Mouse (Mus musculus) gastrocnemius, adult 18-20 months (tissue): ENCODE data around the gene Dpy19l1. TPM values are rescaled to one million over a fixed set of nuclear protein-coding genes. Genes with fewer than 3 reads are reported as not detected.

Experiments
- DNase-seq: peaks from one replicate; pipeline ENCODE4 v3.0.0; 2021; ENCODE audit warnings: low spot score
- long read RNA-seq, 2 experiments: library from polyadenylated mRNA; stranded (forward); transcript quantifications; one replicate each; pipeline ENCODE4 v2.0.0; 2021
- total RNA-seq, 2 experiments: library from RNA; stranded (reverse); gene quantifications; 2 replicates each; pipeline ENCODE4 v1.2.3; 2021

Gene Dpy19l1
- total RNA-seq, result 1 to 10 TPM; 2.9 to 3.4 TPM
- long read RNA-seq, experiment 1, full-length matches to known transcripts, result 3 of 3 reads
- long read RNA-seq, experiment 1, partial matches to known transcripts, result 0 of 3 reads
- long read RNA-seq, experiment 1, other reads (novel, unspliced or antisense), result 0 of 3 reads
- long read RNA-seq, experiment 2, full-length matches to known transcripts, result 3 of 3 reads
- long read RNA-seq, experiment 2, partial matches to known transcripts, result 0 of 3 reads
- long read RNA-seq, experiment 2, other reads (novel, unspliced or antisense), result 0 of 3 reads

DNA sequence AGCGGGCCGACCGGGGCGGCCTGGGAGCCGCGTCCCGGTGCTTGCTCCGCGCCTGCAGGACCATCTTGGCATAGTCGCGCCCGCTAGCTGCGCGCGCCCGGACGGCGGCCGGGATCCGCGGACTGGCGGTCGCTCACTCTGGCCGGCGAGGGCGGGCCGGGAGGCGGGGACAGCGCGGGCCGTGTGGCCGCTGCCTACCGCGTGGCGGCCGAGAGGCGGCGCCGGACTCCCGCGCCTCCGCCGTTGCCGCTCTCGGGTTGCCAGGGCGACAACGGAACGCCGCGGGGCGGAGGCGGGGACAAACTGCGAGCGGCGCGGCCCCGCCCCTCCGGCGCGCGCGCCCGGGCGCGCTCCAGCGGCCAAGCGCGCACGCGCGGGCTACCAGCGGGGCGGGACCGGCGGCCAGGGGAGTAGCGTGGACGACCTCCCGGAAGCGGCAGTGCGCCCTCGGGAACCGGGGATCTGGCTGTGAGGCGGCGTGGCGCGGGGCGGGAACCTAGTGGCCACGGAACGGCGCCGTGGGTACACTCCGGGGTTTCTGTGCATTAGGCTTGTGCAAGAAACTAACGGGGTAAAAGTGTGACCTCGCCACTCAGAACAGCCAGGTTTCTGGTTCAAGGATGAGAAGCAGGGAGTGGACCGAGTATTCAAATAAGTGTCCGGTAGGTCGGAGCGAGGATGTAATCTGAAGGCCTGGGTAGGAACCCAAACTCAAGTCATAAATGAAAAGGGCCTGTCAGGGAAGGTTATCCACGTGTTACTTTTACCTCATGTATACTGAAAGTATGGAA is at the start of gene Dpy19l1:
Gene Dpy19l1 (minus strand): TSS at position 74 of the 791 bp plus-strand sequence.
- DNase-seq, result peak; percentile 93

DNA sequence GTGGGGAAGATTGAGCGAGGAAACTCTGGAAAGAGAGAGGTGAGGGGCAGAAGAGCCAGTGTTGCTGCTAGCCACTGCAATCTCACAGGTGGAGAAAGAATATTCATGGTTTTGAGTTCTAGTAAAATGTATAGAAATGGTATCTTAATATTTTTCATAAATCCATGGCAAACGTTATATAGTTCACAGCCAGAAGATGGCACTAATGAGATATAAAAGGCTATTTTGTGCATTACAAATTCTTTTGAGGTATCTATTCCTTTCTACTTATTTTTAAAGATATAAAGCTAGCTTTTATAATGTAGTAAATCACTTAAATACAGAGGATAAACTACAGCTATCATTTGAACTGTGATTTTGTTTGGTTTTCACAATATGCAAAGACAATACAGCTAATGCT is 35.2 kb upstream of the Dpy19l1 start:
- no peak for DNase-seq

DNA sequence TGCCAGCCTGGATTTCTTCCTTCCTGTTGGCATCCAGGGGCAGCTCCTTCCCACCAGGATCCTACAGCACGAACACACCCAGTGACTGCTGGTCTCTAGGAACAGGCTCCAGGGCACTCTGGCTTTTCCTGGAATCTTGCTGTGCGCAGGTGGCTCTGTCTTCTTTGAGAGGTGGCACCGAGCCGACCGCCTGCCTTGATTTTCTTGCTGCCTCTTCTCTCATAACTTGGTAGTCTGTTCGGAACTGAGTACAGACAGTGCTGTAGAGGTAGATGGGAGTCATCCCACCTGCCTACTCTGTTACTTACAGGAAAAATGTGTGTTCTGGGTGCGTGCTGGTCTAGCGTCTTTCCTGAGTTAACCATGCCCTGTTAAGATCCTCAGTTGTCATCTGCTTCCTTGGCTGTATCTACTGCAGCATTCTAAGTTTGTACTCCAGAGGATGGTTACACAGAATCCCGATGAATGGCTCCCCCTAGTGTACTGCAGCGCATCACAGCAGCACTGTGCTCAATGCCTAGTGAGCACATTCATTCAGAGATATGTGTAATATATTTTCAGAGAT is 13.7 kb upstream of the Dpy19l1 start:
- DNase-seq, result peak; percentile 55

DNA sequence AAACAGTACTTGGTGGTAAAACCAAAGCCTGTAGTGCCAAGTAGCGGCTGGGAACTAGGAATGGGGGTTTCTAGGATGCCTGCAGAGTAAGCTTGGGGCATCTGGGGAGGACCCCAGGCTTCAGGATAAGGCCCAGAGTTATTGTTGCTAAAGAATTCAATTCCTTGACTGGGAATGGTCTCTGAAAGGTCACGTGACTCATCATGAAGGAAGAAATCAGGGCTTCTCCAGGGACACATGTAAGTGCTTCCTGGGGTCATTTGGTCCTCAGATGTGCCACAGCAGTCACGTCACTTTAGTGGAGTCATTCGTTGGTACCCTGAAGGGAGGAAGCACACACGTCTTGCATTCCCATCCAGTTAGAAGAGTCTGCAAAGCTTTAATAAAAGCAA is 11.1 kb upstream of the Dpy19l1 start:
- no peak for DNase-seq

DNA sequence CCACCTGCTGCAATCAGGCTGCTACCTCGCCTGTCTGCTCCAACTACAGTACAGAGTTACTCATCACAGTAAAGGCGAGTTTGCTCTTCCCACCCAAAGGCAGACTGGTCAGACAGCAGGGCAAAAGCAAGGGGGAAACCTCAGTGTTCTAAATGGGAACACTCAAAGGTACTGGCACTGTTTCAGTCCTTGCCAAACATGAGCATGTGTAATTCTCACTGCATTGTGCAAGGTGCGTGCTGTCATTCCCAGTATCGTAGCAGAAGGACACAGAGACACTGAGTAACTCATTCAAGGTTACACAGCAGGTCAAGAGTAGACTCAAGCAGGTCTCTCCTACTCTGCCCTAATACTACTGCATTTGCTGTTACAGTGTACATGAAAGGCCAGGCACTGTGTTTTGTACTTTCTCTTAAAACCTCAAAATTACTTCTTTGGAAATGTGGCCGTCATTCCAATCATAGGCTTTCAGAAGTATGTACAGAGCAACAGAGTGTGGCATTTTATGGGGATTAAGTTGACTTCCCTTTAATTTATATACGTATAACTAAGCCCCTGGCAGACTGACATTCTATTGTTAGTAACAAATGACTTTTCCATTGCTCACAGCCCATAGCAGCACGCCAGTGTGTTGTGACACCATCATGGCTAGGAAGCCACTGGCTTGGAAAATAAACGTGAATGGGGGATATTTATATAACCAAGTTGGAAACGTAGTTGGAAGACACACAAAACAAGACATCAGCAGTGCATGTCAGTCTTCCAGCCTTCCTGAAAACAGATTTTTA is 10.5 kb upstream of the Dpy19l1 start:
- no peak for DNase-seq

DNA sequence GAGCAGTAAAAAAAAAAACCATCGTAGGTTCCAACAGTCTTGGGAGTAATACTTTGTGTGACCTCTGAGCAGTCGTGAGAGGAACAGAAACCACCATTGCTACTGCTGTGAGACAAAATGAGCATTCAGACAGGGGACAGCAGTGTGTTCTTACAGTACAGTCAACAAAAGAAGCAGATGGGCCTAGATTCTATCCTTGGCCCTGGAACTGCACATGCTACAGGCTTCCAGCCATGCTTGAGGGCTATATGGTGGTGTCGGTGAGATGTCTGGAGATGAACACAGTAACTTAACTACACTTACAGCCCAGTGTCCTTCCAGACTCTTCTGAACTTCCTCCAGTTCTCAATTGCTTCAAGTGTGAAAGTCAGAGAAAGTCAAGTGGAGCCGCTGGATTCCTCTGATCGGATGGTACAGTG is 9.2 kb upstream of the Dpy19l1 start:
- no peak for DNase-seq

DNA sequence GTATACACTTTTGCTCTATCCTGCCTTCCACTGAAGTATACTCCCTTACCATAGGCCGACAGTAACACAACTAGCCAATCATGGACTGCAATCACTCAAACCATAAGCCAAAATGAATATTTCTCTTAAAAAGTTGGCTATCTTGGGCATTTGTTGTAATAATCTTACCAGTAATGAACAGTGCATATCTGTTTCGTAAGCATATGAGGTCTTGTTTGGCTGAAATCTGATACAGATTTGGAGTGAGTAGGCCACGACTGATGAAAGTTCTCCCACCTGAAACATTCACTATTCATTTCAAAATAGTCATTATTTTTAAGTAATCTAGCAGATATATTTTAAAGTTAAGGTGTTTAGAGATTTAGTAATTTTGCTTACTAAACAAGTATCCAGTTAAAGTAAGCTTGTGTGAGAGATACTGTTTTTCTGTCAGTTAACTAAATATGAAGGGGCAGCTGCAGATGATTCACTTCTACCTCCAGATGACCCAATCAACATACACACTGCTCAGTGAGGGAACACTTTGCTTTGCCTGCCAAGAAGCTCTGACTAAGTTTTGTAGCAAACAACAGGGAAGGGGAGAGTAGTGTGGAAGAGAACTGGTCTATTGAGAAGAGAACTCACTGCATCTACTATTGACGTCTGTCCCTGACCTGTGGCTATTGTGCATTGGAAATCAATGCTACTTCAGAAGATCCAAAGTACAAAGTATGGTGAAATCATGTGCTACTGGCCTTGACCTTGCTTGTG is 8.6 kb upstream of the Dpy19l1 start:
- DNase-seq, result no peak

DNA sequence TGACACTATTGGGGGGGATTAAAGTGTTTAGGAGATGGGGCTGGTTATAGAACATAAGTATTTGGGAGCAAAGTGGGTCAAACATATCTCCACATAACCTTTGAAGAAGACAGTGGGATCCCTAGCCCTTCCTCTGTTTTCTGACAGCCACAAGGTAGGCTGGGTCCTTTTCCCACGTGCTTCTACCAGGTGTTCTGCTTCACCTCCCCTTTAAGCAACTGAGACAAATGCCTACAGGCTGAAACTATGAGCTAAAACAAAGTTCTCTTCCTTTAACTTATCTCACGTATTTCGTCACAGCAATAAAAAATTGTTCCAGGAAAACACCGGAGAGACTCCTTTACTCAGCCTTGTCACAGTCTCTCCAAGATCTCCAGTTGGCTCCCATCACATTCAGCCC is 5.9 kb upstream of the Dpy19l1 start:
- no peak for DNase-seq

DNA sequence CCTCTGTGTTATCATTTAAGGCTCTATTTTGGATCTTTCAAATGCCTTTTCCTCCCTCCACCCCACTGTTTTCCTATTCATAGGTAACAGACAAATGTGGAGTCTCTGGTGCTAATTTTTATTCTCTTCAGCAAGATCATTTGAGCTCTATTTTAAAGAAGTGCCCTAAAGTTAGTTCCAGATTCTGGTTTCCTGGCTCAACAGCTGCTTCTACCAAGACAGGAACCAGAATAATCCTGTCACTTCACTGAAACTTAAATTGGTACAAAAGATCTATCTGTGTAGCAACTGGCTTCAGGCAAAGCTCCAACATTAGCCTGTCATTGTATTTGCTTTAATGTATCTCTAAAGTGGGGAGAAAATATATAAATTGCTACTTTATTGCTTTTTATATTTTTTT is 3.6 kb upstream of the Dpy19l1 start:
- no peak for DNase-seq

DNA sequence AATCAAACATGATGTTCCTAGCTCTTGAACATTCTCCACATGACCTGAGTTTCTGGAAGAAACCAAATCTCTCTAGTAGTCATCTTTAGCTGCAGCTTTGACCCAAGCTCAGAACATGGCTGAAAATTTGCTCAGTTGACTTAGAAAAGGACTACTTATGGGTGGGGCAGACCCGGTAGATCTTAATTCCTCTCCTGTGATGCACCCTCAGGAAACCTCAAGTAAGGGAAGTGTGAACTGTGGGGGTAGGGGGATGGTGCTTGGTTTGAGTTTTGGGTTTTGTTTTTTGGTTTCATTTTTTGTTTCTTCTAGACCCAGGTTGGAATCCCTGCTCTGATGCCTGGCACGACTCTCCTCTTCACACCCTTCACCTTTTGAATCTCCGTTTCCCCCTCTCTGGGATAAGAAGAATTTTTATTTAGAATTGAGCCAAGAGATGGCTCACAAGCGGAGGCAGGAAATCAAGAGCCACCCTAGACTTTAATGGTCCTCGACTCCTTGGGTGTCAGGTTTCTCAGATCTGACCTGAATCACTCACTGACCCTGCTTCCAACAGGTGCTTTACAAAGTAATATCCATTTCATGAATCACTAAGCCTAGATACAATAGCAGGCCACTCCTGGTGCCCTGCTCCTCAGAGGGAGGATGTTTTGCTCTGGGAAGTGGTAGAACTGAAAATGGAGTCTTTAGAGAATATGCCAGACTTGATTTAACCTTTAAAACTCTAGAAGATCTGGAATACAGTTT is 2.2 kb upstream of the Dpy19l1 start:
- DNase-seq, result no peak

DNA sequence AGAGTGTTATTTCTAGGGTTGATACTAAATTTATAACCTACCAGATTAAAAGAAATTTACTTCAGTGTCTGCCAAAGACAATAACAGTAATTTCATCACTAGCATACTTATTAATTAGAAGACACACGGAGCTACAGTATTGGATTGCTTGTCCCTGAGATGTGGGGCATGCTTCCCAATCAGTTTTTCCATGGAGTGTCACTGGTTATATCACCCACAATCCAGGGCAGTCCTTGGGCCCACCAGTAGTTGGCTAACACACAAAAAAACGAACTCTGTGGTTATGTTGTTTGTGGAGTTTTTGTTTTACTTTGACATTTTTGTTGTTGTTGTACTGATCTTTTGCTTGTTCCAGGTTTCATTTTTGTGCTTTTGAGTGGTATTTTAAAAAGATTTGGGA is 1.4 kb upstream of the Dpy19l1 start:
- DNase-seq, result no peak

DNA sequence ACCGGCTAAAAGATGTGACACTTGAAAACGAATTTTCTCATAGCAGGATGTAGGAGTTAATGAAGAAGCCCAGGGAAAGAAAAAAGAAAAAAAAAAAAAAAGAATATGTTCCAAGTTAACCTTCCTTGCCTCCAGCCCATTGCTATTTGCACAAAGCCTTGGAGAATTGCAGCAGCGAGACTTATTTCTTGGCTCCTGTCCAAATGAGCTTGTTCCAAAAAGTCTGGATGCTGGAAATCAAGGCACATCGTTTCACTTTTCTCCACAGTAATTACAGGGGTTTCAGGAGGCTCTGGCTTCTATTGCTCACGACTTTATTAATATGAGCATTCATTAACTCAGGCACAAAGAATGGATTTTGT is 899 bp upstream of the Dpy19l1 start:
- peak; percentile 11 for DNase-seq

DNA sequence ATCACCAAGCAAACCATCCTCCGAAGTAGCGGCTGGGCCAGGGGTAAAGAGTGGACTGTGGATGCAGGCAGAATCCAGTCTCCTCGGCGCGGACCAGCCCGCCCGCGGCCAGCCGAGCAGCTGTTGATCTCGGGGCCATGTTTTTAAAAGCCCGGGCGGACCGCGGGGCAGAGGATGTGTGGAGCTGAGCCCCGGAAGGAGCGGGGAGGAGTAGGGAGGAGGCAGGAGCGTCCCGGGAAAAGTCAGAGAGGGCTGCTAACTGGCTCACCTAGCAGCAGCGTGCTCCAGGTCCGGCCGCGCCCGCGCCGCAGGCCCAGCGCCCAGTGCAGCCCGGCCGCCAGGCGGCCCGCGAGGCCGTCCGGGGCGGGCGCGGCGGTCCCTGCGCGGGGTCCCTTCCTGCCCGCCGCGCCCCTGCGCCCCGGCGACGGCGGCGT is 352 bp downstream of the Dpy19l1 start:
- DNase-seq, result peak; percentile 36

DNA sequence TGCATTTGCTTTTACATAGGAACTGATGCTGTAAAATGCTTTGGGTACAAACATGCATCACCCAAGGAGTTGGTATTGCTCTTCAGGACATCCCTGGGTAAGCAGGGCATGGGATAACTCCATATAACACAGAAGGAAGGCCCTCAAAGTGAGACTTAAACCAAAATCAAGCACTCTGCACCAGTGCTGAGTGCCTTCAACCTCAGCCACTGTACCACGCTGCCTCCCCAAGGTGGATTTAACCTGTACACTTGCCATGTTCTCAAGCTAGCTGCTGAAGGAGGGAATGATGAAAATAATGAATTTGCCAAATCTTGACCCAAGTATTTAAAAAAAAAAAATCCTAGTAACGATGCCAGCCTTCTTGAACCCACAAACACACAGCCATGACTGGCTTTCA is 1.3 kb downstream of the Dpy19l1 start:
- no peak for DNase-seq

DNA sequence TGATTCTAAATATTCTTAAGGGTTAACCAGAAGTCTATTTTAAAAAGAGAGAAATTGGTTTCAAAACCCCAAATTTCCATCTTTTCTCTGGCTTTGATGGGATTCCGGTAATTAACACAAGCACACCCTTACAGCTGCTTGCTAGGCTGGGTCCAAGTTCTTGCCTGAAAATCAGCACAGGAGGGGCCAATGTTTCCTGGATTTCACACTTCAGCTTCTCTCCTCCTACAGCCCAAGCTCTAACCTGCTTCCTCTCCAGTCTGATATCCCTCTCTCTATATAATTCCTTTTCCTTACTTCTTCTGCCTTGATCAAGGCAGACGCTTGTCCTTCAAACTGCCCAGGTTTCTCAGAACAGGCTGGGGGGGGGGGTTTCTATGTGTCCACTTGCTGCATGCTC is 6.7 kb downstream of the Dpy19l1 start:
- DNase-seq, result no peak

DNA sequence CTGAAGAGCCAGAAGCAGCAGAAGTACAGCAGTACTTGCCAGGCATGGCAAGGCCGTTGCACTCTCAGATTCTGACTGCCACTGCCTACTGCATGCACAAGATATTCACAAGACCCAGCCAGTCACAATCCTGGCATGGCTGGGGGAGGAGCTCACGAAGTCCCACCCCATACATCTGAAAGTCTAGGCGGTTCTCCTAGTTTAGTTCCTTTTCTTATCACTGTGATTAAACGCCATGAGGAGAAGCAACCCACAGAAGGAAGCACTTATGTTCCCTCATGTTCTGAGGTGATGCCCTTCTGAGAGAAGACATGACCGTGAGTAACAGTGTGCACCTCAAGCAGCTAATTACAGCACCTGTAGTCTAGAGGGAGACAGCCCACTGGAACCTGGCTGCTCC is 12.4 kb downstream of the Dpy19l1 start:
- DNase-seq, result no peak

DNA sequence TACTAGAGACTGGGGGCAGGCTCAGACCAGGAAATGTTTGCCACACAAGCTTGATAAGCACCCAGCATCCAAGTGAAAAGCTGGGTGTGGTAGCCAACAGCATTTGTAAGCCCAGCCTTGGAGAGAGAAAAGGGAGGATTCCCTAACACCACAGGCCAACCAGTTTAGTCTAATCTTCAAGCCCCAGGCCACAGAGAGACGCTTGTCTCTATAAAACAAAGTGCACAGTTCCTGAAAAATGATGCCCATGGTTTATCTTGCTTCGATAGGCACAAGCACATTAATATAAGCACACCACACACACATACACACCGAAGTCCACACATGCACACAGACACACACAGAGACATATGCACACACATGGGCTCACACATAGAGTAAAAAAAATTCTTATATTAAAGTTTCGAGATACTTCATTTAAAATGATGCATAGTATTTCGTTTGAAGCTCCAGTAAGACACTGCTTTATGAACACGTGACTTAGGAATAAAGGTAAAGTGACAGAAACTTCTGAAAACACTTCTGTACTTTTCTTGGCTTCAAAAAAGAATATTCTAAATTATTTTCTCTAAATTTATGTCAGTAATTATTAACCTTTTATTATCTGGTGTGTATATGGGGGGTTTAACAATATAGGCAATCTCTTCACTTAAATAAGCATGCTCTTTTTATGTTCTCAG is 14.4 kb downstream of the Dpy19l1 start:
- no peak for DNase-seq

DNA sequence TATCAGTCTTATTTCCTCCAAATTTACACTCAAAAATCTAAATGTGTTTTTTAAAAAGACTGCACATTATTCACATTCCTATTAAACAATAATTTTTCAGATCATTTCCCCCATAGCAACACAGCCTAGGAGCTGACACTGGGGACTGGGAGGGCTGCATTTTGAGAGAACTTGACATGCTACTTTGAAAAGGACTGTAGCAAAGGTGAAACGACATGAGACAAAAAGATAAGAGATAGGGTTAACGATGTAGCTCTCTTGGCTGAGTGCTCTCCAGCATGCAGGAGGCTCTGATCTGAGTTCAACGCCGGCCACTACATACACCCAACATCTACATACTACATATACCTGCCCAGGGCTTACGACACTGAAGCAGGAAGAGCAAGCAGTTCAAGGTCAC is 20.6 kb downstream of the Dpy19l1 start:
- no peak for DNase-seq

DNA sequence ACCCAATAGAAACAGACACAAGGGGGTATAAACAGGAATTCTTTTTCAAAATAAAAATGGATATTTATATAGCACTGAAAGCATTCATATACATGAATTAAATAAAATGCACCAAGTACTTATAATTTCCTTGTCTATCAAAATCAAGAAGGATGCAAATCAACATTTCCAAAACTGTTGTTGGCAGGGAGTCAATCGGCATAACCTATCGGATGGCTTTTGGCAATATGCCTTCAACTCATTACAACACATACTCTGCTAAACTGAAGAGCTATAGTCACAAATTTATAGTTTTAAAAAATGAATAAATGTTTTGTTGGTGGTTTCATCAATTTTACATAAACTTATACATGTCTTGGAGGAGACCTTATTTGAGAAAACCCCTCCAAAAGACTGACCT is 25.7 kb downstream of the Dpy19l1 start:
- DNase-seq, result no peak

DNA sequence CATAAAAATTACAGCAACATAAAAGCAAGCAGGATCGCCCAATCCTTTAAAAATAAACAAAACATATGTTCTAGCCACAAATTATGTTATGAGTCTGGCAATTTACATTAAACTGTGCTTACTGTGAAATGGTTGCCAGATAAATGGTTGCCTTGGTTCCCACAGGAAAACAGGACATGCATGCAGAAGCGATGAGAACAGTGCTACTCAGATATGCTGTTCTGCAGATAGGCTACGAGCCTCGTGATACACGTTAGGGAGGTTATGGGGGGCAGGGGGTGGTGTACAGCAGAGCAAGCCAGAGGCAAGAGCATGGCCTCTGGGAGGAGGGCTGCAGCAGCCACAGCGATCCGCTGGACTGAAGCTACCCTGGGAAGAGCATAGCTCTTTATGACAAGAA is 29.1 kb downstream of the Dpy19l1 start:
- no peak for DNase-seq
